Mouse (Mus musculus): ENCODE data around the gene Rsrc1.

- TF ChIP-seq POLR2A (IDR thresholded peaks at IDR 0.05; ENCODE audit: low read depth, low read length) (no peak), CTCF (IDR thresholded peaks at IDR 0.05; ENCODE audit: extremely low read depth, insufficient read length, insufficient replicate concordance, low read depth, low read length) (no peak)
These were observed at the start of gene Rsrc1 for GRCm38 (mm10) chr3:66981101-66981661.

Data from small intestine, adult 2 months (tissue).